Mouse (Mus musculus) yolk sac, embryonic 10.5 days (tissue): ENCODE measurements around the gene Hipk1.
A peak's percentile ranks its signal among the peaks of the same experiment; 100 is the strongest.

Source experiments
- DNase-seq: peaks from one replicate; pipeline ENCODE4 v3.0.0-alpha.2; 2017; ENCODE audit warnings: low spot score

Hipk1 gene

GRCm38 (mm10) chr3:103745001-103745770 lies 46.2 kb downstream of the Hipk1 start:
- DNase-seq = no peak

GRCm38 (mm10) chr3:103743208-103743607 lies 48.2 kb downstream of the Hipk1 start:
- no peak for DNase-seq

- DNase-seq = no peak
These were observed 51.0 kb downstream of the Hipk1 start for GRCm38 (mm10) chr3:103740342-103740741.

GRCm38 (mm10) chr3:103739329-103739728 lies 52.0 kb downstream of the Hipk1 start, which contains the start of gene Gm10964:
Gm10964 (plus strand) TSS chr3:103739366.
- no peak for DNase-seq

DNA sequence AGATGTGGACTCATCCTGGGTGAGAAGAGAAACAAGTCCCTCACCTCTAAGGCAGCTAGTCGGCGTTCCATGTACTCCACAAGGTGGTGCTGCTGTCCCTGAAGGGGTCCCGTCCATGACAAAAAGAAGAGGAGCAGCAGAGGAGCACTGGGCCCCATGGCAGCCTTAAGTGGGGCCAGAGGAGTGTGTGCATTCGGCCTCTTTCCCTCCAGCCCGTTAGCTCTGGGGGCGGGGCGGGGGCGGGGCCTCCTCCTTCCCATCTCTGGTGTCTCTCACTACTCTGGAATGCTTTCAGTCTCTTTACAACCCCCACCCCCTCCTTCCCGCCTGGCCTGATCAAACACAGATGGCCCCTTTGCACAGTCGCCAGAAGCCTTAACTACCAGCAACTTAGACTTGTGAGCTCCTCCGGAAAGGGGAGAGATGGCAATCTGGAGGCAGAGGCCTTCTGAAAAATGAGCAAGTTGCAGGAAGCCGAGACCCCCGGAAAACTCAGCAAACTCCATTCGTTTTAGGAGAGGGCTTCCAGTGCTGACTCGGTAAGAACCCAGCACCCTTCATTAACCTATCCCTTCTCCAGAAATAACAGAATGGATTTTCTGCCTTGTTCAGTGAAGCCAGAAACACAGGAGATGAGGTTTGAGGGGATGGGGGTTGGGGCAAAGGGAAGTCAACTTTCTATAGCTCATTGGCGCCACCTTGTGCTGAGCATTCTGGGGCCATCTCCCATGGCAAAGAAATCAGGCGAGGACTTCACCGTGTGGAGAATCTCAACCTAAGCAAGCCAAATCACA lies 53.4 kb downstream of the Hipk1 start, which contains the start of gene Olfml3:
TSS of gene Olfml3 (minus strand) at position 224 of the 794 bp plus-strand sequence.
- peak; percentile 91 for DNase-seq

- no peak for DNase-seq
These were observed 54.2 kb downstream of the Hipk1 start for GRCm38 (mm10) chr3:103737061-103737754.

DNA sequence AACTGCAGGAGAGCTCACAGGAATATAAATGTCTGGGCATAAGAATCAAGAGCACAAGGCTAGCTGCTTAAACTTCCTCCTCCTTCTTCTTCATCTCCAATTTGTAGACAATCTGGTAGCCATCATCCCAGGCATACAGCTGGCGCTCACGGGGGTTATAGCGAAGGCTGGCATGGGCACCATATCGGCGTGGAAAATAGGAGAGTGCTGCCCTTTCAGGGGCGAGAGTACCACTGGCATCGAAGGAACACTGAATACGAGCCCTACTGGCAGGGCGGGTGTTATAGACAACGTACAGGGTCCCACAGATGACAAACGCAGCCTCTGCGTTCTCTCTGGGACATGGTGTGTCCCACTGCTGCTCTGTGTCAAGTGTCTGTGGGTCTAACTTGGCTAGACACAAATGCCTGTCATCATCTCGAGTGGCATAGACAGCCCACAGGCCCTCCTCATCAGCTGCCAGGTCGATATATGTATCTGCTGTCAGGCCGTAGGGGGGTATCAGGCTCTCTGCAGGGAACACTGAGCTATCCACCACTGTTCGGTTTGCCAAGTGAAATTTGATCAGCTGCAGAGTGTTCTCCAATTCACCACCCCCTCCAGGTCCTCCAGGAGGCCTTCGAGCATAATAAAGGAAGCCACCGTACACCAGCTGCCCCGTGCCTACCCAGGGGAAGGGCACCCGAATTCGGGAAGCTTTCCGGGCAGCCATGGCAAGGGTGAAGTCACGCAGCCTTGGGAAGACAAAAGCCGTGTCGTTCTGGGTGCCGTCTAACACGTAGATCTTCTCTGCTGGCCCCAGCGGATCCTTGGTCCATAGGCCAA lies 55.4 kb downstream of the Hipk1 start:
- DNase-seq = no peak

- DNase-seq = peak; percentile 46
These were observed 56.5 kb downstream of the Hipk1 start for GRCm38 (mm10) chr3:103734696-103735519.

DNA sequence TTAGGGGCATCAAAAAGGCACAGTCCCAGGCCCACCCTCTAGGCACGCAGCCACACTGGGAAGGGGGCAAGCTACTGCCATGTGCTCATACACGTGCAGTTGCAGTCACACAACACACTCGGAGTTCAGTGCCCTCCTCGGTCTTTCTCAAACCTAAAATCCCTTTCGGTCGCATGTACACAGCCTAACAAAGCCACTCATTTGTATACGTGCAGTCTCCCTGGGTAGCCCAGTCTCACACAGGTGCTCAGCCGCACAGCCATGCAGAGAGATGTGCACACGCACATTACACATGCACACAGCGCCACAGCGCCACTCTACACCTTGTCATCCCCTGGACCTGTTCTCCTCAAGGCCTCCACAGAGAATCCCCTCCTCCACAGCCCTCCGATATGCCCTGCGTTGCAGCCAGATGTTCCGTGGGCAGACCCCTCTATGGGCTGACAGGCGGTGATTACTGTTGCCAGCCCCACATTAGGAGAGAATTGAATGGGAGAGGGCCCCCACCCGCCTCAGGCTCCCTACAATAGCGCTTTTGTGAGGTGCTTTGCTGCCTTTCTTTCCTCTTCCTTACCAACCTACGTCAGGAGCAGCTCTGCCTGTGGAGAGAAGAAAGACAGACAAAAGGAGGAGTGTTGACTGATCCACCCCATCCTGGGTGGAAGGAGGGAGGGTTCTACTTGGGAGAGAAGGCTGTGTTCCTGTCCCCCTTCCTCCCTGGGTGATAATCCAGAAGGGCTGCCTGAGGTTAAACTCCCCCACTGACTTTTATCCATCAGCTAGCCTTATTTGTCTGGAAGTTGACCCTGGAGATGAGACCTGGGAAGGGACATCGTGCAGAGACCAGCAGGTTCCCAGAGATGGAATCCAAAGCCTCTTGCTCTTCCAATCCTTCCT lies 57.3 kb downstream of the Hipk1 start:
- DNase-seq = peak; percentile 18

DNA sequence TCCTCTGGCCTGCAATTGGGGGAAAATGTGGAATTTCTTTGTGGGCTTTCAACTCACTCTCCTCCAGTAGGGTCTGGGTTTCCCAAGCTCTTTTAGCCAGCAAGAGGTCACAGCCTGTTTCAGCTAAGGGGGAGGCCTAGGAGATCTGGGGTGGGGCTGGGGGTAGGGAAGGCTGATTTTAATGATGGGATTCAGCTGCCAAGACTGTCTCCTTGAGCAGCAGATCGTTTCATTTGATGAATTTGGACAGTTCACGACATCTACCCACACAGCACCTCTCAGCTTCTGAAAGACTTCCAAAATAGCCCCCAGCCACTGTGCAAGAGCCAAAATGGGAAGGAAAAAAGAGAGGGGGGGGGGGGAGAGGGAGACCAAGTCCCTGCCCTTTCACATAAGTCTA lies 58.2 kb downstream of the Hipk1 start:
- no peak for DNase-seq

DNA sequence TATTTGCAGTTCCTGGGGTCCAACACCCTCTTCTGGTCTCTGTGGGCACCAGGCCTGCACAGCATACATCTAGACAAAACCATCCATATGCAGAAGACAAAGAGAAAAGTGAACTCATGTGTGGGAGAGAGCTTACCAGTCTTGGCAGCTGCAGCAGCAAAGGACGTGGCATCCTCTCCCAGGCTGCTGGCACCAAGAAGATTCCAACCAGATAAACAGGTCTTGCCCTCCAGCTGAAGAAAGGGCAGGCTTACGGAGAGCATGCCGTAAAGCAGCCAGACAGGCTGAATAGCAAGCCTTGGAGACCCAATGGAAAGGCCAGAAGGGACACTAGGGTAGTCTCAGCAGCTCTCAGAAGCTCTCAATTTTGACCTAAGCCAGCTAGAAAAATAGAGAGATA lies 59.2 kb downstream of the Hipk1 start:
- DNase-seq = no peak

GRCm38 (mm10) chr3:103729850-103730249 lies 61.5 kb downstream of the Hipk1 start:
- DNase-seq = no peak

- DNase-seq = no peak
These were observed 63.5 kb downstream of the Hipk1 start for GRCm38 (mm10) chr3:103727813-103728326.

- no peak for DNase-seq
These were observed 64.7 kb downstream of the Hipk1 start for GRCm38 (mm10) chr3:103726642-103727041.

DNA sequence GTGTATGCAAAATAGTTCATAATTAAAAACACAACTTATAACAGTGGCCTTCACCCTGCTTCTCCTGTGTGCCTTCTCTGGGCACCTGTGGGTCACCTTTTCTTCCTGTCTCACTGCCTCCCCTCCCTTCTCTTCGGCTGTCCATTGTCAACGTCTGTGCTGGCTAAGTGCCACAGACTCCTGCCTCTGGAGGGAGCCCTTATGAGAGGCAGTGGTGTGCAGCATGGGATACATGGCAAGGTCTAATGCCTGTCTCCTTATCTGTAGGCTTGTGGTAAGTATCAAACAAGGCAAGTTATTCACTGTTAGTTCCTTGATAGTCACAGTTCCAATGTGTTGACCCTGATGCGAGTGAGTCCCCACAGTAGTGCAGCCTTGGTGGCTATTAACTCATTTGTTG lies 67.2 kb downstream of the Hipk1 start:
- DNase-seq = no peak

- DNase-seq = no peak
These were observed 72.6 kb downstream of the Hipk1 start for GRCm38 (mm10) chr3:103718728-103719127.

- no peak for DNase-seq
These were observed 74.3 kb downstream of the Hipk1 start for GRCm38 (mm10) chr3:103716774-103717760.
